Mouse (Mus musculus) ES-Bruce4 (cell line): ENCODE results near the gene Ltbp2.

Experiments
- CTCF ChIP-seq: IDR thresholded peaks from one replicate; pipeline ENCODE4 v1.8.1; 2011; ENCODE audit warnings: low read depth, low read length
- POLR2A ChIP-seq: IDR thresholded peaks from one replicate; pipeline ENCODE4 v1.8.1; 2011; ENCODE audit warnings: low read length; ENCODE audit not compliant: insufficient read depth

DNA sequence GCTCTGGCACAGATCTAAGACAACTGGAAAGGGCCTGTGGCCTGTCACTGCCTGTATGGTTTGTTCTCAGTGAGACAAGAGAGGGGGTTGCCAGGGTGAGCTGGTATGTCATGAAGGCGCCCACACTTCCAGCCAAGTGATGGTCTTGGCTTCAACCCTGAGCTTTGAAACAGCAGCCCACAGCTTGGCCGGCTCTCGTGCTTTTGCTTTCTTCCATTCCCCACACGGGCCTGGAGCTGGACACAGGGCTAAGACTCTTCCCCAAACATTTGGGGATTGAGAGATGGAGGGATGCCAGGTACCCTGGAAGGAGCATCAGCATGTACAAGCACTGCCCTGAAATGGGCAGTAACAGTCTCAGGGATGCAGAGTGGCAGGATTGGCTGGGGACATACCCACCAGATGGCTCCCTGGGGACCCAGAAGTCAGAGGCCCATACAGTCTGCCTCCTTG lies 36.3 kb upstream of the Ltbp2 start:
- no peak for TF ChIP-seq CTCF
- no peak for TF ChIP-seq POLR2A
